Mouse (Mus musculus) forebrain, embryonic 15.5 days (tissue): ENCODE results near the gene P2ry12. TPM values are rescaled to one million over a fixed set of nuclear protein-coding genes. Genes with fewer than 3 reads are reported as not detected.

ENCODE experiments used
- ATAC-seq: fragments of 200-750 bp; cut with Nextera tagmentation; replicated peaks from 2 replicates; pipeline ENCODE4 v1.8.0; 2017; ENCODE audit warnings: mild to moderate bottlenecking, moderate TSS enrichment, moderate library complexity
- H3K27ac ChIP-seq: fragments of 300-500 bp; sonication (generic); replicated peaks from 2 replicates; pipeline ENCODE4 v1.5.1; 2015; ENCODE audit warnings: mild to moderate bottlenecking, inconsistent platforms
- H3K27me3 ChIP-seq: fragments of 300-500 bp; sonication (generic); 2 replicates; pipeline ENCODE4 v1.6.1; 2015; ENCODE audit warnings: inconsistent platforms
- H3K36me3 ChIP-seq: fragments of 300-500 bp; sonication (generic); 2 replicates; pipeline ENCODE4 v1.6.1; 2015; ENCODE audit warnings: mild to moderate bottlenecking, inconsistent platforms
- H3K4me1 ChIP-seq: fragments of 300-500 bp; sonication (generic); 2 replicates; pipeline ENCODE4 v1.6.1; 2015; ENCODE audit warnings: inconsistent platforms
- H3K4me2 ChIP-seq: fragments of 300-500 bp; sonication (generic); replicated peaks from 2 replicates; pipeline ENCODE4 v1.6.1; 2015; ENCODE audit warnings: mild to moderate bottlenecking, inconsistent platforms
- H3K4me3 ChIP-seq: fragments of 300-500 bp; sonication (generic); 2 replicates; pipeline ENCODE4 v1.5.1; 2015; ENCODE audit warnings: mild to moderate bottlenecking, inconsistent platforms
- H3K9ac ChIP-seq: fragments of 300-500 bp; sonication (generic); replicated peaks from 2 replicates; pipeline ENCODE4 v1.6.1; 2015; ENCODE audit warnings: mild to moderate bottlenecking, inconsistent platforms
- H3K9me3 ChIP-seq: fragments of 300-500 bp; sonication (generic); 2 replicates; pipeline ENCODE4 v1.6.1; 2016; ENCODE audit warnings: inconsistent platforms
- WGBS: fragments of 180-500 bp; shearing (Covaris S2); methylation state at CpG from one replicate; pipeline ENCODE4 v1.1.7; 2015; ENCODE audit warnings: mixed read lengths; 5-methylcytosine and 5-hydroxymethylcytosine counted together
- polyA plus RNA-seq: library from polyadenylated mRNA; unstranded; fragments of >200 nt; fragmentation: Nextera tagmentation; extraction: Ambion mirVana; gene quantifications from 2 replicates; pipeline ENCODE4 v1.2.1, GENCODE M21; 2015

Gene P2ry12
- polyA plus RNA-seq, 1 experiment from 2014 or later: 10.6 TPM

GRCm38 (mm10) chr3:59228730-59229551 is 33.7 kb downstream of the P2ry12 start:
- Histone ChIP-seq H3K4me3 (no peak overlapping the region), H3K36me3 (no peaks in the 10 kb centered on the region), H3K9ac (no peak overlapping the region), H3K9me3 (no peaks in the 10 kb centered on the region), H3K27me3 (no peaks in the 10 kb centered on the region), H3K27ac (no peak overlapping the region), H3K4me1 (no peaks in the 10 kb centered on the region), H3K4me2 (no peak overlapping the region)
- no peak for ATAC-seq
- 77% methylated on average over 10 of the region's 10 CpGs for WGBS

- Histone ChIP-seq H3K27me3 (no peaks in the 10 kb centered on the region), H3K4me1 (no peaks in the 10 kb centered on the region), H3K36me3 (no peaks in the 10 kb centered on the region), H3K9ac (no peak overlapping the region), H3K9me3 (no peaks in the 10 kb centered on the region), H3K4me3 (no peak overlapping the region), H3K4me2 (no peak overlapping the region), H3K27ac (no peak overlapping the region)
- ATAC-seq: no peak
- WGBS: 98% methylated on average over 9 of the region's 9 CpGs
These were observed 35.0 kb downstream of the P2ry12 start for GRCm38 (mm10) chr3:59227696-59228095.

- Histone ChIP-seq H3K27ac (no peak overlapping the region), H3K27me3 (no peaks in the 10 kb centered on the region), H3K9ac (no peak overlapping the region), H3K4me1 (no peaks in the 10 kb centered on the region), H3K4me2 (no peak overlapping the region), H3K36me3 (no peaks in the 10 kb centered on the region), H3K4me3 (no peak overlapping the region), H3K9me3 (no peaks in the 10 kb centered on the region)
- ATAC-seq: no peak
These were observed 37.3 kb downstream of the P2ry12 start for GRCm38 (mm10) chr3:59225411-59225810.

- no peaks in the 10 kb centered on the region for H3K36me3 ChIP-seq
- no peak overlapping the region for H3K4me2 ChIP-seq
- no peaks in the 10 kb centered on the region for H3K9me3 ChIP-seq
- no peak overlapping the region for H3K4me3 ChIP-seq
- 87% methylated on average over 2 of the region's 2 CpGs for WGBS
- H3K27me3 ChIP-seq: no peaks in the 10 kb centered on the region
- no peak for ATAC-seq
- no peaks in the 10 kb centered on the region for H3K4me1 ChIP-seq
- H3K27ac ChIP-seq: no peak overlapping the region
- H3K9ac ChIP-seq: no peak overlapping the region
These were observed 40.4 kb downstream of the P2ry12 start for GRCm38 (mm10) chr3:59222303-59222702.

- Histone ChIP-seq H3K27ac (no peak overlapping the region), H3K9ac (no peak overlapping the region), H3K4me3 (no peak overlapping the region), H3K27me3 (no peaks in the 10 kb centered on the region), H3K9me3 (no peaks in the 10 kb centered on the region), H3K4me1 (no peaks in the 10 kb centered on the region), H3K36me3 (no peaks in the 10 kb centered on the region), H3K4me2 (no peak overlapping the region)
- ATAC-seq: no peak
- 86% methylated on average over 2 of the region's 2 CpGs for WGBS
These were observed 43.3 kb downstream of the P2ry12 start for GRCm38 (mm10) chr3:59219326-59219725.

- no peak overlapping the region for H3K4me3 ChIP-seq
- no peak overlapping the region for H3K9ac ChIP-seq
- no peaks in the 10 kb centered on the region for H3K4me1 ChIP-seq
- no peaks in the 10 kb centered on the region for H3K9me3 ChIP-seq
- no peak overlapping the region for H3K4me2 ChIP-seq
- no peaks in the 10 kb centered on the region for H3K27me3 ChIP-seq
- no peak for ATAC-seq
- H3K36me3 ChIP-seq: no peaks in the 10 kb centered on the region
- 94% methylated on average over 10 of the region's 10 CpGs for WGBS
- H3K27ac ChIP-seq: no peak overlapping the region
These were observed 45.5 kb downstream of the P2ry12 start for GRCm38 (mm10) chr3:59217211-59217610.

GRCm38 (mm10) chr3:59212404-59212803 is 50.3 kb downstream of the P2ry12 start:
- H3K27ac ChIP-seq: no peak overlapping the region
- H3K36me3 ChIP-seq: no peaks in the 10 kb centered on the region
- no peaks in the 10 kb centered on the region for H3K4me1 ChIP-seq
- no peak overlapping the region for H3K4me2 ChIP-seq
- H3K9ac ChIP-seq: no peak overlapping the region
- no peak overlapping the region for H3K4me3 ChIP-seq
- no peaks in the 10 kb centered on the region for H3K9me3 ChIP-seq
- H3K27me3 ChIP-seq: no peaks in the 10 kb centered on the region
- ATAC-seq: no peak

GRCm38 (mm10) chr3:59211784-59212183 is 50.9 kb downstream of the P2ry12 start:
- Histone ChIP-seq H3K36me3 (no peaks in the 10 kb centered on the region), H3K4me1 (no peaks in the 10 kb centered on the region), H3K4me3 (no peak overlapping the region), H3K9ac (no peak overlapping the region), H3K4me2 (no peak overlapping the region), H3K27ac (no peak overlapping the region), H3K9me3 (no peaks in the 10 kb centered on the region), H3K27me3 (no peaks in the 10 kb centered on the region)
- 94% methylated on average over 8 of the region's 8 CpGs for WGBS
- ATAC-seq: no peak

- H3K4me1 ChIP-seq: no peaks in the 10 kb centered on the region
- no peak within 1 kb of the TSS for H3K9ac ChIP-seq
- ATAC-seq: no peak
- 95% methylated on average over 6 of the region's 6 CpGs for WGBS
- no peaks in the 10 kb centered on the region for H3K9me3 ChIP-seq
- no peaks in the 10 kb centered on the region for H3K36me3 ChIP-seq
- no peaks in the 10 kb centered on the region for H3K27me3 ChIP-seq
- no peak within 1 kb of the TSS for H3K4me3 ChIP-seq
- H3K4me2 ChIP-seq: no peak within 1 kb of the TSS
- no peak within 1 kb of the TSS for H3K27ac ChIP-seq
These were observed 51.9 kb downstream of the P2ry12 start, which contains the start of gene P2ry13 for GRCm38 (mm10) chr3:59210727-59211126. TSS of gene P2ry13 (minus strand) at chr3:59210882.

- no peak for ATAC-seq
These were observed 52.6 kb downstream of the P2ry12 start for GRCm38 (mm10) chr3:59210089-59210488.

GRCm38 (mm10) chr3:59208650-59209548 is 53.8 kb downstream of the P2ry12 start:
- Histone ChIP-seq H3K9ac (no peak overlapping the region), H3K27ac (no peak overlapping the region), H3K4me2 (no peak overlapping the region), H3K27me3 (no peaks in the 10 kb centered on the region), H3K4me3 (no peak overlapping the region), H3K4me1 (no peaks in the 10 kb centered on the region), H3K9me3 (no peaks in the 10 kb centered on the region), H3K36me3 (no peaks in the 10 kb centered on the region)
- 65% methylated on average over 4 of the region's 4 CpGs for WGBS
- ATAC-seq: peak; percentile 54

More at GRCm38 (mm10) chr3:59210089-59210488, 52.6 kb downstream of the P2ry12 start:
- Histone ChIP-seq H3K4me2 (no peak overlapping the region), H3K4me1 (no peaks in the 10 kb centered on the region), H3K27ac (no peak overlapping the region), H3K9me3 (no peaks in the 10 kb centered on the region), H3K27me3 (no peaks in the 10 kb centered on the region), H3K4me3 (no peak overlapping the region), H3K36me3 (no peaks in the 10 kb centered on the region), H3K9ac (no peak overlapping the region)
- WGBS: 80% methylated on average over 8 of the region's 8 CpGs

GRCm38 (mm10) chr3:59205941-59206340 is 56.7 kb downstream of the P2ry12 start:
- WGBS: 72% methylated on average over 4 of the region's 4 CpGs
- Histone ChIP-seq H3K4me1 (no peaks in the 10 kb centered on the region), H3K27ac (no peak overlapping the region), H3K36me3 (no peaks in the 10 kb centered on the region), H3K9ac (no peak overlapping the region), H3K4me3 (no peak overlapping the region), H3K27me3 (no peaks in the 10 kb centered on the region), H3K4me2 (no peak overlapping the region), H3K9me3 (no peaks in the 10 kb centered on the region)
- no peak for ATAC-seq
